Mouse (Mus musculus): ENCODE data around the gene Vmn1r4. TPM values are rescaled to one million over a fixed set of nuclear protein-coding genes. Genes with fewer than 3 reads are reported as not detected.

The Vmn1r4 gene
- total RNA-seq, 2 experiments from 2014 or later: 0.12 TPM; not detected in 1

GRCm38 (mm10) chr6:56917578-56918368 is 6.0 kb upstream of the Vmn1r4 start:
- DNase-seq: no peak

- DNase-seq: no peak
Measured at GRCm38 (mm10) chr6:56919330-56920044, 4.3 kb upstream of the Vmn1r4 start.

- no peak for DNase-seq
Measured at GRCm38 (mm10) chr6:56920222-56921092, 3.4 kb upstream of the Vmn1r4 start.

GRCm38 (mm10) chr6:56923331-56923725 is 487 bp upstream of the Vmn1r4 start:
- DNase-seq: no peak

- no peak for DNase-seq
Measured at GRCm38 (mm10) chr6:56931648-56932415, 8.0 kb downstream of the Vmn1r4 start.

GRCm38 (mm10) chr6:56932464-56932863 is 8.6 kb downstream of the Vmn1r4 start:
- DNase-seq: no peak

- DNase-seq: no peak
Measured at GRCm38 (mm10) chr6:56934366-56934765, 10.6 kb downstream of the Vmn1r4 start.

- no peak for DNase-seq
Measured at GRCm38 (mm10) chr6:56956436-56956835, 32.6 kb downstream of the Vmn1r4 start.

- DNase-seq: no peak
Measured at GRCm38 (mm10) chr6:56969973-56970372, 46.2 kb downstream of the Vmn1r4 start, which contains the start of gene Vmn1r5. TSS of gene Vmn1r5 (plus strand) at chr6:56970273.

GRCm38 (mm10) chr6:56996943-56997342 is 73.1 kb downstream of the Vmn1r4 start, which contains the start of gene Vmn1r6:
TSS of gene Vmn1r6 (plus strand) at chr6:56997243.
- no peak for DNase-seq

Other genes with a start within 250 kb of the Vmn1r4 start
- gene Lsm5, start 219.3 kb upstream of the Vmn1r4 start, total RNA-seq (2021): 10 to 100 TPM; 35.2 to 37.5 TPM
- gene Avl9, start 209.1 kb upstream of the Vmn1r4 start, total RNA-seq (2021): 10 to 100 TPM in 1 of 2 experiments, 1 to 10 TPM in 1; 9.1 to 10.7 TPM
- gene Kbtbd2, start 126.2 kb upstream of the Vmn1r4 start, total RNA-seq (2021): 10 to 100 TPM; 43.7 to 44.9 TPM
- gene Fkbp9, start 92.0 kb upstream of the Vmn1r4 start, total RNA-seq (2021): 100 to 1,000 TPM; 130 to 135 TPM
- gene Nt5c3, start 83 bp upstream of the Vmn1r4 start, total RNA-seq (2021): 10 to 100 TPM; 44.1 to 46.9 TPM
- gene Vmn1r5, start 46.3 kb downstream of the Vmn1r4 start, total RNA-seq (2021): not detected
- gene Vmn1r6, start 73.2 kb downstream of the Vmn1r4 start, total RNA-seq (2021): not detected
- not detected for gene Vmn1r7, start 101.3 kb downstream of the Vmn1r4 start, total RNA-seq (2021)
- gene Vmn1r8, start 108.3 kb downstream of the Vmn1r4 start, total RNA-seq (2021): not detected
- not detected for gene Vmn1r9, start 142.8 kb downstream of the Vmn1r4 start, total RNA-seq (2021)
- gene Vmn1r10, start 185.4 kb downstream of the Vmn1r4 start, total RNA-seq (2021): not detected
- gene Vmn1r11, start 209.4 kb downstream of the Vmn1r4 start, total RNA-seq (2021): not detected
- gene Vmn1r12, start 232.9 kb downstream of the Vmn1r4 start, total RNA-seq (2021): not detected

Measured in heart, postnatal 4 days (tissue).